Mouse (Mus musculus): ENCODE data around the gene Actg2. TPM values are rescaled to one million over a fixed set of nuclear protein-coding genes. Genes with fewer than 3 reads are reported as not detected.

Gene Actg2
- polyA plus RNA-seq, 1 experiment from 2014 or later, result 2,265 TPM

DNA sequence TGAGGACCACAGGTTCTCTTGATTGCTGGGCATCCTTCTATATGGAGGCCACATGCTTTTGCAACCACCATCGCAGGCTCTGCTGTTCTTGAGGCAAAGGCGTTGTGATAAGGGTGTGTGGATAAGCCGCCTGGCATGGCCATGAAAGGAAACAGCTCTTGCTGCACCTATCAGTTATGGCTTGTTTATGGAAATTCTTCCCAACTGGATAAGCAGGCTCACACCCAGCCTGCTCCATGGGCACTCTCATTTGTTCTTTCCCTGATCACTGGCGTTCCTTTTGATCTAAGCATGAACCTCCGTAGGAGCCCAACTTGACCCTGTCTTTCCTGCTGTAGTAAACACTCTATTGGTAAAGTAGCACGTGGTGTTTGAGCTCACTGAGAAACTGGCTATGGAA, 14.3 kb downstream of the Actg2 start:
- H3K9me3 ChIP-seq (ENCODE audit: control insufficient read depth), result no peaks in the 10 kb centered on the region
- no peaks in the 10 kb centered on the region for H3K36me3 ChIP-seq (ENCODE audit: control insufficient read depth, insufficient read depth)
- H3K27ac ChIP-seq (ENCODE audit: low read depth, low read length), result no peak overlapping the region
- H3K4me2 ChIP-seq (replicated peaks; ENCODE audit: low read depth), result no peak overlapping the region
- no peak for TF ChIP-seq CTCF (IDR thresholded peaks at IDR 0.05; ENCODE audit: low read depth)
- H3K4me3 ChIP-seq (ENCODE audit: low read depth, low read length), result no peak overlapping the region
- no peak overlapping the region for H3K9ac ChIP-seq (ENCODE audit: low read depth, low read length)
- 0 out of 2 replicates have a peak, but pooled peaks cover 3% of the 10 kb centered on the region for H3K4me1 ChIP-seq (replicated peaks; ENCODE audit: control insufficient read depth, insufficient read depth, low read length)
- H3K27me3 ChIP-seq (replicated peaks; ENCODE audit: control insufficient read depth, insufficient read depth, low read length), result no peaks in the 10 kb centered on the region
- no peak for ATAC-seq
- WGBS, result 29% methylated on average over 6 of the region's 6 CpGs

DNA sequence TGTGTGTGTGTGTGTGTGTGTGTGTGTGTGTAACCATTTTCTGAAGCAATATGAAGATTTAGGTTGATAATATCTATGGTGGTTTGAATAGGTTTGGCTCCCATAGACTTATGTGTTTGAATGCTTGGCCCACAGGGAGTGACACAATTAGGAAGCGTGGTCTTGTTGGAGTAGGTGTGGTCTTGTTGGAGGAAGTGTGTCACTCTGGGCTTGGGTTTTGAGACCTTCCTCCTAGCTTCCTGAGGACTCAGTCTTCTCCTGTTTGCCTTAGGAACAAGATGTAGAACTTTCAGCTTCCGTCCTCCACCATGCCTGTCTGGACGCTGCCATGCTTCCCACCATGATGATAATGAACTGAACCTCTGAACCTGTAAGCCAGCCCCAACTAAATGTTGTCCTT, 17.4 kb downstream of the Actg2 start:
- Histone ChIP-seq H3K4me3 (ENCODE audit: low read depth, low read length) (no peak overlapping the region), H3K9me3 (ENCODE audit: control insufficient read depth) (no peaks in the 10 kb centered on the region), H3K4me1 (replicated peaks; ENCODE audit: control insufficient read depth, insufficient read depth, low read length) (no peaks in the 10 kb centered on the region), H3K36me3 (ENCODE audit: control insufficient read depth, insufficient read depth) (no peaks in the 10 kb centered on the region), H3K9ac (ENCODE audit: low read depth, low read length) (no peak overlapping the region), H3K4me2 (replicated peaks; ENCODE audit: low read depth) (no peak overlapping the region), H3K27me3 (replicated peaks; ENCODE audit: control insufficient read depth, insufficient read depth, low read length) (no peaks in the 10 kb centered on the region; the same call in 1 of the 2 replicates), H3K27ac (ENCODE audit: low read depth, low read length) (no peak overlapping the region)
- no peak for ATAC-seq
- TF ChIP-seq CTCF (IDR thresholded peaks at IDR 0.05; ENCODE audit: low read depth), result no peak
- 77% methylated on average over 3 of the region's 3 CpGs for WGBS

DNA sequence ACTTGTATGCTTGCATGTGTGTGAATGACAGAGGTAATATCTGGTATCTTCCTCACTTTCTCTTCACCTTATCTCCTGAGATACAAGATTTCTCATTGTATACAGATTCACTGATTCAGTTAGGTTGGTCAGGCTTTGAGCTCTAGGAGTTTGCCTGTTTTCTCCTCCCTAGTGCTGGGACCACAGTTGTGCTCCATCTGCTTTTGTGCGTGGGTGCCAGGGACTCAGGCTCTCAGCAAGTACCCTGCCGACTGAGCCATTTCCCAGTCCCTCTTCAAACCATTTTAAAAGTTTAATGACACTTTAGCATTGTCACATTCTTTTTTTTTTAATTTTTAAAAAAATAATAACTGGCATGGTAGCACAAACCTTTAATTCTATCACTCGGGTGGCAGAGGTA, 20.9 kb downstream of the Actg2 start:
- Histone ChIP-seq H3K4me3 (ENCODE audit: low read depth, low read length) (no peak overlapping the region), H3K4me2 (replicated peaks; ENCODE audit: low read depth) (no peak overlapping the region), H3K9me3 (ENCODE audit: control insufficient read depth) (no peaks in the 10 kb centered on the region), H3K27me3 (replicated peaks; ENCODE audit: control insufficient read depth, insufficient read depth, low read length) (no peaks in the 10 kb centered on the region; the same call in 1 of the 2 replicates), H3K27ac (ENCODE audit: low read depth, low read length) (no peak overlapping the region), H3K4me1 (replicated peaks; ENCODE audit: control insufficient read depth, insufficient read depth, low read length) (no peaks in the 10 kb centered on the region), H3K36me3 (ENCODE audit: control insufficient read depth, insufficient read depth) (no peaks in the 10 kb centered on the region), H3K9ac (ENCODE audit: low read depth, low read length) (no peak overlapping the region)
- no peak for ATAC-seq
- TF ChIP-seq CTCF (IDR thresholded peaks at IDR 0.05; ENCODE audit: low read depth), result no peak
- WGBS, result 76% methylated on average over 3 of the region's 3 CpGs

DNA sequence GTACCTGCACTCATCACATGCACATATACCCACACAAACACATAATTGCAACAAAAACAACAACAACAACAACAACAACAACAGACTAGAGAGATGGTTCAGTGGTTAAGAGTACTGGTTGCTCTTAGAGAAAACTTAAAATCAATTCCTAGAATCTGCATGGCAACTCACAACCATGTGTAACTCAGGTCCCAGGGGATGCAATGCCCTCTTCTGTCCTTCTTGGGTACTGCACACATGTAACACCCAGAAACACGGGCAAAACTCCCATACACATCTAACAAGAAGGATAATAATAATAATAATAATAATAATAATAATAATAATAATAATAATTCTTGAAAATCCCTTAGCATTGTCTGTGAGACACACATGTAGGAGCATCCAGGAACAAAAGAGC, 23.6 kb downstream of the Actg2 start:
- peak; percentile 81 for TF ChIP-seq CTCF (IDR thresholded peaks at IDR 0.05; ENCODE audit: low read depth)
- Histone ChIP-seq H3K27ac (ENCODE audit: low read depth, low read length) (no peak overlapping the region), H3K4me1 (replicated peaks; ENCODE audit: control insufficient read depth, insufficient read depth, low read length) (no peaks in the 10 kb centered on the region), H3K36me3 (ENCODE audit: control insufficient read depth, insufficient read depth) (no peaks in the 10 kb centered on the region), H3K4me2 (replicated peaks; ENCODE audit: low read depth) (no peak overlapping the region), H3K9me3 (ENCODE audit: control insufficient read depth) (no peaks in the 10 kb centered on the region), H3K9ac (ENCODE audit: low read depth, low read length) (no peak overlapping the region), H3K4me3 (ENCODE audit: low read depth, low read length) (no peak overlapping the region), H3K27me3 (replicated peaks; ENCODE audit: control insufficient read depth, insufficient read depth, low read length) (no peaks in the 10 kb centered on the region; the same call in 1 of the 2 replicates)
- WGBS, result 12% methylated on average over 1 of the region's 1 CpGs
- ATAC-seq, result no peak

DNA sequence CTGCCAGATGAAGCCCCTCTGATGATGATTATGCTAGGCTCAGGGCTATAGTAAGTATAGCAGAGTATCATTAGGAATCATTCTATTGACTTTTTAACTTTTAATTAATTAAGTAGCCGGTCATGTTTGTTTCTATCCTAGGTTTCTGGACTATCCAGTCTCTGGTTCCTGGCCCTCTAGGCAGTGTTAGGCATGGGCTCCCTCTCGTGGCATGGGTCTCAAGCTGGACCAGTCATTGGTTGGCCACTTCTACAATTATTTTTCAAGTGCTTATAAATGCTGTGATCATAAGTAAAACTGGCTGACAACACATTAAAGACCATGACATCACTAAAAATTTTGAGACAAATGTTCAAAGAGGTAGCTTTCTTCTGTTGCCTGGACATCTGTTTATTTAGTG, 25.9 kb downstream of the Actg2 start:
- Histone ChIP-seq H3K27me3 (replicated peaks; ENCODE audit: control insufficient read depth, insufficient read depth, low read length) (no peaks in the 10 kb centered on the region; the same call in 1 of the 2 replicates), H3K27ac (ENCODE audit: low read depth, low read length) (no peak overlapping the region), H3K36me3 (ENCODE audit: control insufficient read depth, insufficient read depth) (no peaks in the 10 kb centered on the region), H3K9ac (ENCODE audit: low read depth, low read length) (no peak overlapping the region), H3K4me2 (replicated peaks; ENCODE audit: low read depth) (no peak overlapping the region), H3K9me3 (ENCODE audit: control insufficient read depth) (no peaks in the 10 kb centered on the region), H3K4me3 (ENCODE audit: low read depth, low read length) (no peak overlapping the region), H3K4me1 (replicated peaks; ENCODE audit: control insufficient read depth, insufficient read depth, low read length) (no peaks in the 10 kb centered on the region)
- WGBS, result 54% methylated on average over 2 of the region's 2 CpGs
- no peak for ATAC-seq
- peak; percentile 59 for TF ChIP-seq CTCF (IDR thresholded peaks at IDR 0.05; ENCODE audit: low read depth)

DNA sequence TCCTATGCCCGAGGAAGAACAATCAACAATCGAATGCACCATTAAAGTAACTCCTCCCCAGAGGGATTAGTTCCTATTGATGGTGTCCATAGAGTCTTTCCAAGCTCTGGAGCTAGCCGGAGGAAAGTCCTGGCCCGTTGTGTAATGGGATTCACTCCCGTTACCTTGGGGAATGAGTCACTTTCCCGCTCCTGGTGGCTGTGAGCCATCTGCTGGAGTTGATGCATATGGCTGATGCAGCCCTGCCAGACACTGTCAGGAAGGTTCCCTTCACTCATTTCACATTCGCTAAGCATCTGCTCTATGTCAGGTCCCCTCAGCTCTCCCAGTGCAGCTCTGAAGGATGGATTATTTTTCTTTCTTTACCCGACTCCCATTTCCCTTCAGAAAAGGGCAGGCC, 26.6 kb downstream of the Actg2 start:
- TF ChIP-seq CTCF (IDR thresholded peaks at IDR 0.05; ENCODE audit: low read depth), result peak; percentile 76
- H3K36me3 ChIP-seq (ENCODE audit: control insufficient read depth, insufficient read depth), result no peaks in the 10 kb centered on the region
- no peak overlapping the region for H3K9ac ChIP-seq (ENCODE audit: low read depth, low read length)
- WGBS, result 30% methylated on average over 8 of the region's 8 CpGs
- no peak overlapping the region for H3K4me3 ChIP-seq (ENCODE audit: low read depth, low read length)
- H3K4me2 ChIP-seq (replicated peaks; ENCODE audit: low read depth), result no peak overlapping the region
- H3K9me3 ChIP-seq (ENCODE audit: control insufficient read depth), result no peaks in the 10 kb centered on the region
- no peaks in the 10 kb centered on the region for H3K4me1 ChIP-seq (replicated peaks; ENCODE audit: control insufficient read depth, insufficient read depth, low read length)
- no peak for ATAC-seq
- no peak overlapping the region for H3K27ac ChIP-seq (ENCODE audit: low read depth, low read length)
- H3K27me3 ChIP-seq (replicated peaks; ENCODE audit: control insufficient read depth, insufficient read depth, low read length), result no peaks in the 10 kb centered on the region; the same call in 1 of the 2 replicates

DNA sequence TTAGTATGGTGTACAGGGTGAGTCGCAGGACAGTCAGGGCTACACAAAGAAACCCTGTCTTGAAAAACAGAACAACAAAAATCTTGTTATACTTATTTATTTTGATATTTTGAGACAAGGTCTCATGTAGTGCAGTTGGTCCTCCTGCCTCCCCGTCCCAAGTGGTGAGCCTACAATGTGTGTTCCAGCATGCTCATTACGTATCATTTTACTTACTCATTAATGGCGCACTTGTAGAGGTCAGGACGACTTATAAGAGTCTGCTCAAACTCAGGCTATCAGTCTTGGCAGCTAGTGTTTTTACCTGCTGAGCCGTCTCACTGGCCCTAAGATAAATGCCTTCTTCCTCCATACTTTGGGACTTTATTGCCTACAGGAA, 28.9 kb downstream of the Actg2 start:
- H3K4me3 ChIP-seq (ENCODE audit: low read depth, low read length), result peak overlapping the region; percentile 67
- H3K27me3 ChIP-seq (replicated peaks; ENCODE audit: control insufficient read depth, insufficient read depth, low read length), result no peaks in the 10 kb centered on the region
- H3K36me3 ChIP-seq (ENCODE audit: control insufficient read depth, insufficient read depth), result no peaks in the 10 kb centered on the region
- peak overlapping the region; percentile 60 for H3K27ac ChIP-seq (ENCODE audit: low read depth, low read length)
- TF ChIP-seq CTCF (IDR thresholded peaks at IDR 0.05; ENCODE audit: low read depth), result no peak
- H3K9ac ChIP-seq (ENCODE audit: low read depth, low read length), result peak overlapping the region; percentile 69
- ATAC-seq, result no peak
- H3K4me1 ChIP-seq (replicated peaks; ENCODE audit: control insufficient read depth, insufficient read depth, low read length), result no peaks in the 10 kb centered on the region
- WGBS, result 14% methylated on average over 6 of the region's 6 CpGs
- H3K9me3 ChIP-seq (ENCODE audit: control insufficient read depth), result no peaks in the 10 kb centered on the region
- peak overlapping the region; percentile 86 for H3K4me2 ChIP-seq (replicated peaks; ENCODE audit: low read depth)
